Mouse (Mus musculus) 416B (cell line): ENCODE data around the gene Olfr986.
"Not testable (repeated sequence)": the region's sequence is repeated elsewhere in the genome, so short reads cannot be mapped to it uniquely, and the experiment has no call there.

Experiments
- DNase-seq: peaks from one replicate; pipeline ENCODE4 v3.0.0; 2011; ENCODE audit warnings: low read depth

Olfr986 gene

GRCm38 (mm10) chr9:40180620-40181019 is at the start of gene Olfr986:
Gene Olfr986, plus strand, starts transcription at chr9:40180920.
- no peak for DNase-seq

GRCm38 (mm10) chr9:40136987-40137688 is 43.6 kb upstream of the Olfr986 start:
- DNase-seq, result peak; percentile 20

GRCm38 (mm10) chr9:40139484-40139883 is 41.2 kb upstream of the Olfr986 start:
- no peak for DNase-seq

GRCm38 (mm10) chr9:40141544-40141943 is 39.2 kb upstream of the Olfr986 start:
- DNase-seq, result no peak

GRCm38 (mm10) chr9:40155118-40155644 is 25.5 kb upstream of the Olfr986 start:
- DNase-seq, result no peak

GRCm38 (mm10) chr9:40166446-40166845 is 14.3 kb upstream of the Olfr986 start:
- DNase-seq, result no peak

- DNase-seq, result no peak
These were observed 3.7 kb upstream of the Olfr986 start for GRCm38 (mm10) chr9:40177017-40177416.

GRCm38 (mm10) chr9:40185166-40185565 is 4.4 kb downstream of the Olfr986 start:
- not testable (repeated sequence) for DNase-seq

GRCm38 (mm10) chr9:40191086-40191876 is 10.6 kb downstream of the Olfr986 start:
- peak; percentile 39 for DNase-seq

- peak; percentile 89 for DNase-seq
These were observed 11.6 kb downstream of the Olfr986 start, which contains the start of gene Zfp202 for GRCm38 (mm10) chr9:40192098-40193038. Gene Zfp202, plus strand, starts transcription at chr9:40192316.

- DNase-seq, result peak; percentile 89
These were observed 15.3 kb downstream of the Olfr986 start for GRCm38 (mm10) chr9:40195981-40196380.

- peak; percentile 96 for DNase-seq
These were observed 25.8 kb downstream of the Olfr986 start for GRCm38 (mm10) chr9:40206546-40206950.

GRCm38 (mm10) chr9:40210744-40211143 is 30.0 kb downstream of the Olfr986 start:
- peak; percentile 19 for DNase-seq

- no peak for DNase-seq
These were observed 33.3 kb downstream of the Olfr986 start for GRCm38 (mm10) chr9:40214058-40214457.

GRCm38 (mm10) chr9:40216651-40217050 is 35.9 kb downstream of the Olfr986 start:
- no peak for DNase-seq

- DNase-seq, result no peak
These were observed 43.6 kb downstream of the Olfr986 start for GRCm38 (mm10) chr9:40224289-40224688.

GRCm38 (mm10) chr9:40227874-40228789 is 47.4 kb downstream of the Olfr986 start:
- DNase-seq, result peak; percentile 77

GRCm38 (mm10) chr9:40228804-40229331 is 48.1 kb downstream of the Olfr986 start:
- peak; percentile 12 for DNase-seq

GRCm38 (mm10) chr9:40229479-40229878 is 48.8 kb downstream of the Olfr986 start:
- no peak for DNase-seq

GRCm38 (mm10) chr9:40231019-40231418 is 50.3 kb downstream of the Olfr986 start:
- no peak for DNase-seq
